Mouse (Mus musculus): ENCODE results near the gene Gm17428.

DNA sequence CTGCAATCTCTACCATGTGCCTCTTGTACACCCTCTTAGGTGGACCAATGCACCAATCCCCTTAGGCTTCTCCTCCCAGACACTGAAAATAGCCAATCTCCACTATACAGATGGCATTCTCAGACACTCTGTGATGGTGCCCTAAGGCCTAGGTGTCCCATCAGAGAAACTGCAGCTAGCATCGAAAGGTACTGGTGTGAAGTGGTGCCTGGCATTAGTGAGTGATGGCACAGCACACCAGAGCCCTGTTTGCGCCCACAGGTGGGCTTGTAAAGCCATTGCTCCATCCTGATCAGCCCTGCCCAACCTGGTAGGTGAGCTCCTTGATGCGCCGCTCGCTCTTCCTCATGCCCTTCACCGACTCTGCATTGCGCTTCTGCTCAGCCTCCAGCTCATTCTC is 32.8 kb upstream of the Gm17428 start:
- TF ChIP-seq CTCF (IDR thresholded peaks at IDR 0.05; ENCODE audit: extremely low read depth, insufficient read depth, low read length) (no peak), POLR2A (IDR thresholded peaks at IDR 0.05; ENCODE audit: extremely low read depth, insufficient read depth, low read length) (no peak)

Data from cortical plate, adult 2 months (tissue).